Mouse (Mus musculus) CD4-positive, CD25-positive, alpha-beta regulatory T cell, adult 4 months (primary cell): ENCODE results near the gene Slc44a5. TPM values are rescaled to one million over a fixed set of nuclear protein-coding genes. Genes with fewer than 3 reads are reported as not detected.

Source experiments
- ATAC-seq: one replicate; pipeline ENCODE4 v1.8.0; 2017
- polyA plus RNA-seq, 2 experiments: library from polyadenylated mRNA; unstranded; fragments of 100-300 nt; shearing (Covaris generic); gene quantifications; one replicate each; pipeline ENCODE4 v1.2.1; 2017

Gene Slc44a5
- under 1 TPM in 1 of 2 experiments, not detected in 1; 0.24 TPM for polyA plus RNA-seq

GRCm38 (mm10) chr3:153973171-153973948 lies at the start of gene Slc44a5:
Gene Slc44a5 (plus strand): TSS chr3:153973436.
- no peak for ATAC-seq

DNA sequence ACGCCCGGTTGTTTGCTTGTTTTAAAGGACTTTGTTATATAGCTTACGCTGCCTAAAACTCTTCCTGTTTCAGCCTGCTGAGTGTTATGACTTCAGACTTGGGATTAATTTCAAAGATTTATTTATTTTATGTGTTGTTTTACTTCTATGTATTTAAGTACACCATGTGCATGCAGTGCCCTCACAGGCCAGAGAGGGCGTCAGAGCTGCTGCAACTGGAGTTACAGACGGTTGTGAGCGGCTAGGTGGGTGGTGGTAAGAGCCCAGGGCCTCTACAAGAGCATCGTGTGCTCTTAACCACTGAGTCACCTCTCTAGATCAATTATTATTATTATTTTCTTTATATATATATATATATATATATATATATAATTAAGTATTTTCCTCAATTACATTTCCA lies 46.9 kb upstream of the Slc44a5 start:
- no peak for ATAC-seq

- peak; percentile 82 for ATAC-seq
Observed at GRCm38 (mm10) chr3:153929526-153929925, 43.7 kb upstream of the Slc44a5 start.

GRCm38 (mm10) chr3:153932461-153932860 lies 40.8 kb upstream of the Slc44a5 start:
- no peak for ATAC-seq

GRCm38 (mm10) chr3:153935878-153936277 lies 37.4 kb upstream of the Slc44a5 start:
- ATAC-seq = no peak

DNA sequence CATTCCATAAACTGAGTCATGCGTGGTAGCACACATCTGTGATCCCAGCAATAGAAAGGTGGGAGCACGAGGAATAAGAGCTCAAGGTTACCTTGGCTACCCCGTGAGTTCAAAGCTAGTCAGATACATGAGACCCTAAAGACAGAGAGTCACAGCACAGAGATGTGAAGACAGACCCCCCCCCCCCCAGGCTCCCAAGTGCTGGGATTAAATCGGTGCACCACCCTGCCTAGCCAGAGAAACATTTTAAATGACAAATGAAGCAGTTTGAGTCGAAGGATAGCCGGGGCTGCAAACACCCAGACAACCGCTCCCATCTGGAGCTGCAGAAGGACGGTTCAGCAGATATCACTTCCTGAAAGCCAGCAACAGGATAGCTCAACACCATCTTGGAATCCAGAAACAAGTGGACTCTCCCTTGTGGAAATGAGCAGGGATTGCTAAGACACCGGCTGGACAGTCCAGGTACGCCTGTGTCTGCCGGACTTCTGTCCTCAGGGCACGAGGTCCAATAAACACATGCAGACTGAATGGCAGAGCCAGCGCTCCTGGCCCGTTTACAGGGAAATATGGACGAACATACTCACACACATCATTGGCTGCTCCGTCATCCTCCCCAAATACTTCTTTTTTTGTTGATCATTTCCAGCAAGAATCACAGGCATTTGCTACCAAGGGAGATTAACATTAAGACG lies 36.0 kb upstream of the Slc44a5 start:
- ATAC-seq = no peak

DNA sequence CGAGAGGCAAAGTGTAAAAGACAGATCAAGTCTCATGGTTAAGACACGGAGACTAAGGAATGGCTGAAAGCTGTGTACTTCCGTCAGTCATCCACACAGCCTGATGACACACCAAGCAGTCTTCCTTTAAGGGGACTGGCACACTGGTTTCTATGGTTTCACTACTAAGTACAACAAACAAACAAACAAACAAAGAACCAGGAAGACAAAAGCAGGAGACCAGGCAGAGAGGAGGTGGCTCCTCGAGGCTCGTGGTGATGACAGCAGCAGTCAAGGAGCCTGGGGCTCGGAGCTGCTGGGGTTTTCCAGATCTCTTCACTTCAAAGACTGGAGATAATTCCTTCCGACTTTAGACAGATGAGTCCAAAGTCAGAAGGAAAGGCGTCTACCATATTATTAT lies 33.2 kb upstream of the Slc44a5 start:
- ATAC-seq = no peak

- no peak for ATAC-seq
Observed at GRCm38 (mm10) chr3:153940486-153940885, 32.8 kb upstream of the Slc44a5 start.

GRCm38 (mm10) chr3:153941613-153942012 lies 31.6 kb upstream of the Slc44a5 start:
- no peak for ATAC-seq

DNA sequence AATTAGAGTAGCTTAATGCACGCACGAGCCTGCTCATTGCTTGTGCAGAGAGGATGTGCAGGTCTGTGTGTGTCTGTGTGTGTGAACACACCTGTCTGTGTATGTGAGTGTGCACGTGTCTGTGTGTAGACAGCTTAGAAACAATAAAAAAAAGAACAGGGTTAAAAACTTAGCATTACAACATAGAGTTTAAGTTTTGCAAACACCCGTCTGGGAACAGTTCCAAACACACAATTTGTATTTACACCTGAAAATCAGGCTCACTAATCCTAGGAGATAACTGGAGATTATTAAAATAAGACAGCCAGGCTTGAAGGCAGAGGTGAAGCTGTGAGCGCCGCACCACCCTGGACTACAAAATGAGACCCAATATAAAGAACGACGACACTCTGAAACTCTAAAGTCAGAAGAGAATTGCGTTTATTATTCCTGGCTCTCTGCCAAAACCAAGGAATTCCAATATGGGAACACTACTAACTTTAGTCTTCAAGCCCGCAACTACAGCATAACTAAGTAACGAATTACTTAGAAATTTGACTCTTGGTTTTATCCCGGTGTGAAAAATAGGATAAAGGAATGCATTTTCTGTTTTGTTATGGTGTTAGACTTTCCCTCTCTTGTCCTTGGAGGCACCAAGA lies 30.1 kb upstream of the Slc44a5 start:
- ATAC-seq = no peak

DNA sequence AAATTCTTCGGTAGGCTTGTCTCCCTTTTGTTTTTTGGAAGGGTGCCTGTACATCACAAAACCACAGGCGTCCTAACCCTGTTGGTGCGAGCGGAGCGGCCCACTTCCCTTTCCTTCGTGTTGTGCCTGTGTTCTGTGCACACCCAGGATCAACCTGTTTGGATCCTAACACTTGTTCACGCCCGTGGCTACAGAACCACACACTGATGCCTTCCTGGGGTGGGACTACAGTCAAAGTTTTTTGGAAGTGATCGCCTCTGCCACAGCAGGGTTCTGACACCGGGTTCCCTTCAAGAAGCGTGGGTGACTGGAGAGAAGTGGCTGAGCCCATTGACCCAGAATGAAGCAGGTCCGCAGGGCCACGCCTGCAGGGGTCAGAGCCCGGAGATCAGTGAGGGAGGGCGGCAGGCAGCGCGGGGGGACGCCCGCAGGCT lies 29.3 kb upstream of the Slc44a5 start:
- ATAC-seq = peak; percentile 44

- ATAC-seq = peak; percentile 87
Observed at GRCm38 (mm10) chr3:153944335-153944990, 28.8 kb upstream of the Slc44a5 start, which contains the start of gene Acadm. Gene Acadm (minus strand): TSS chr3:153944632.

- no peak for ATAC-seq
Observed at GRCm38 (mm10) chr3:153947271-153947670, 26.0 kb upstream of the Slc44a5 start.

DNA sequence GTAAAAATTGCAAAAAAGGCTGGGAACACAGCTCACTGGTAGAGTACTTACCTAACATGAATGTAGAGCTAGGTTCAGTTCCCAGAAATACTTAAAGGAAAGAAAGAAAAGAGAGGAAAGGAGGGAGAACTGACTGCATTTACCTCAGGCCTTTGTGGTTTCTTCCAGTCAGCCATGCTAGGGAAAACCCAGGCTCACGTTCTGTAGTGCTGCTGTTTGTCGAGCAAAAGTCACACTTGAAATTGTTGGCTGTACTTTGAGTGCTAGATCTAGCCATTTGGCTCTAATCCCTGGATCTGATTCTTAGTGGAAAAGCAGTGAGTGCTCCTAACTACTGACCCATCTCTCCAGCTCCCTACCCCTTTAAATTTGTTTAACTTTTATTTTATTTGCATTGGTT lies 25.1 kb upstream of the Slc44a5 start:
- no peak for ATAC-seq

GRCm38 (mm10) chr3:153957916-153958315 lies 15.3 kb upstream of the Slc44a5 start:
- no peak for ATAC-seq

GRCm38 (mm10) chr3:153959035-153959730 lies 14.1 kb upstream of the Slc44a5 start:
- peak; percentile 67 for ATAC-seq

GRCm38 (mm10) chr3:153959731-153960207 lies 13.5 kb upstream of the Slc44a5 start:
- peak; percentile 17 for ATAC-seq

- no peak for ATAC-seq
Observed at GRCm38 (mm10) chr3:153960884-153961283, 12.4 kb upstream of the Slc44a5 start.

GRCm38 (mm10) chr3:153961632-153962389 lies 11.4 kb upstream of the Slc44a5 start:
- ATAC-seq = no peak

GRCm38 (mm10) chr3:153967447-153967846 lies 5.8 kb upstream of the Slc44a5 start:
- ATAC-seq = no peak

GRCm38 (mm10) chr3:153968549-153968948 lies 4.7 kb upstream of the Slc44a5 start:
- ATAC-seq = no peak
